Mouse (Mus musculus) right cerebral cortex, postnatal 4 days (tissue): ENCODE measurements at regions not wholly inside any gene's neighbourhood (a gene's known extent, or its start where the extent isn't known, plus 50 kb on each side); places are given as distances from the start of the nearest gene placed in this dataset.

Experiments used
- DNase-seq: peaks from one replicate; pipeline ENCODE4 v3.0.0-alpha.2; 2022

GRCm38 (mm10) chr8:11091675-11092345 lies 83.6 kb upstream of the Irs2 start:
- no peak for DNase-seq

DNA sequence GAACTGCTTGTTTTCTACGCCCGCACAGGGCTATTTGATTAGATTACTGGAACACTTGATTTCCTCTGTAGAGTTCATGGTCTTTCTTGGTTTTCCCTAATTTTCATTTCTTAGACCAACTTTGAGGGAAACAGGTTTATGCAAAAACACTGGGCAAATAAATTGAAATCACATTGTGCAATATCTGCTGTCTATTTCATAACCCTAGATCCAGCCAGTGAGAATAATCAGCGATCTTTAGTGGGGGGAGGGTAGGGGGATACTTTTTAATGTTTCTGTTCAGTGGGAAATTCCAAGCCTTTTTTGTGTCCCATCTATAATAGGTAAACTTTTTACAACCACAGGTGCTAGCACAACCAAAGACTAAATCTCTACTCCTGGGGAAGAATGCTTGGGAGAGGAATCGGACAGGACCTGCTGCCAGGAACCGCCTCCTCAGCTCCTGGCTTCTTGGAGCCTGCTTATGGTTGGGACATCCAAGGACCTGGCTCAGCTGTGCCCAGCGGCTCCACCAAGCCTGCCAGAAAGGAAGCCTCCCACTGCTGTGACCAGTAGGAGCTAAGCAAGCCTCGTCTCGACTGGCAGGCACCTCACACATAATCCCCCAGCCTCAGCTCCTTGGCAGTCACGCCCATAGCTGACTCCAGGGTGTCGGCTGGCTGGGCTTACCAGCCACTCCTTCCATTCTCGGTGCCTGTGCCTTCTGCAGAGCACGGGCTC lies 80.8 kb upstream of the Irs2 start:
- no peak for DNase-seq

DNA sequence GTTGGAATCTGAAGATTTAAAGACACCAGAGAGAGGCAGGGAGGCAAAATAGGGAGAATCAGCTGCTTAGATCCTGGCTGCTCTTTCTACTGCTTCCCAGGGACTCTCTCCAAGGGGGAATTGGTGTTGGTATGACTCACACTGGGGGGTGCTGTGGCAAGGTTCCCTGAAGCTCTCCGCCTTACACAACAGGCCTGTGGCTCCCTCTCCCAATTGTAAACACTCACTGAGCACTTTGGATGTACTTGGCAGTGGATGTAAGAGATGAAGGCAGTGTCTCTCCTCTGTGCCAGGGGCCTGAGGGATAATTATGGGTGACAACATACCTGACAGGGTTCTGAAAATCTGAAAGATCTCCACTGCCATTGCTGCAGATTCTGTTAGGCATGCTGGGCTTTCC lies 77.0 kb upstream of the Irs2 start:
- no peak for DNase-seq

DNA sequence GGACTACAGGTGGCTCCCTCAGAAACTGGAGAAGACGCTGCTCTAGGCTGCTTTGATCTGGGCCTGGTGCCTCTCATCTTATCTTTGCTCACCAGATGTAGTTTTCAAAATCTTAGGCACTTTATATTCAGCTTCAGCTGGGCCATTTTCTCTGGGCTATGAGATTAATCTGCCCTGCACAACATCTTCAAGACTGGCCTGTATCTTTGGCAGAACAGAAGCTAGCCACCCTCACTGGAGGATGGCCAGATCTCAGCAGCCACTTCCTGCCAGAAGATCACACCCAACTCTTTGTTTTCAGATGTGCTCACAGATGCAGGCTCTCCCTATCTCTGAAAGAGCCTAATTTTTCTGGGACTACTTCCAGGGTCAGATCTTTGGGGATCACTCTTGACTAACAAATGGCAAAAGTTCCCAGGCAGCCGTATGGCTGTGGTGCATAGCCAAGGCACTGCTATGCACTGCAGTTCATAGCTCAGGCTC lies 75.8 kb upstream of the Irs2 start:
- no peak for DNase-seq

- no peak for DNase-seq
These were observed 72.6 kb upstream of the Irs2 start for GRCm38 (mm10) chr8:11080813-11081212.

- no peak for DNase-seq
These were observed 71.5 kb upstream of the Irs2 start for GRCm38 (mm10) chr8:11079805-11080204.

GRCm38 (mm10) chr8:11077138-11077537 lies 68.9 kb upstream of the Irs2 start:
- peak; percentile 52 for DNase-seq

DNA sequence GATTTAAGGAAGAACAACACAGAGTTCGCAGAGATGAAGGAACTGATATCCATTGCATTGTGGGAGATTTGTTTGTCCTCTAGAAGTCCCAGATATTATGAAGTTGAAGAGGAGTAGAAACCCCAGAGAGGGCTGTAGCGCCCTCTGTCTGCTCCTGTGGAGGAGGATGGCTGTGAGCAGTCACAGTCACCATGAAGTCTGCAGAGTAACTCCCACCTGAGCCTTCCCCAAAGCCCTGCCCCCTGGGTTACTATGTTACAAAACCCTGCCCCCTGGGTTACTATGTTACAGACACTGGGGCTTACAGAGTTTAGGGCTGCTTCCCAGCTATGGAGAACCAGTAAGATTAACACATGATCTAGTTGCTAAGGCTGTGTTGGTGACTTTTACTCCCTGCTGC lies 62.9 kb upstream of the Irs2 start:
- no peak for DNase-seq

GRCm38 (mm10) chr8:11067450-11067849 lies 59.2 kb upstream of the Irs2 start:
- no peak for DNase-seq

DNA sequence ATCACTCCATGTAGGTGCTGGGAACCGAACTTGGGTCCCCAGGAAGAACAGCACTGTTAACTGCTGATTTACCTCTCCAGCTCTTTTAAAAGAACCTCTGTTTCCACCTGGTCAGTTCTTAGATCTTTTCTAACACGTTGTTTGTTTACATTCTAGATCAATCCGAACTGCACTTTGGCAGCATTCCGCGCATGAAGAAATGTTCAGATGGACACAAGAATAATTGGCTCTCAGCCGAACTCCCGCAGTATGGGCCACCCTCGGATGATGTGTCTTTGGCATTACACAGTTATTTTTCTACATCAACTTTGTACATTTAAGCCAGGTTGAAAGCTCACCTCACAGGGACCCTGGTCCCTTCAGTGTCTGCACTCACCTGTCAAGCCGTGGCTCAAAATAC lies 57.7 kb upstream of the Irs2 start:
- DNase-seq = no peak

DNA sequence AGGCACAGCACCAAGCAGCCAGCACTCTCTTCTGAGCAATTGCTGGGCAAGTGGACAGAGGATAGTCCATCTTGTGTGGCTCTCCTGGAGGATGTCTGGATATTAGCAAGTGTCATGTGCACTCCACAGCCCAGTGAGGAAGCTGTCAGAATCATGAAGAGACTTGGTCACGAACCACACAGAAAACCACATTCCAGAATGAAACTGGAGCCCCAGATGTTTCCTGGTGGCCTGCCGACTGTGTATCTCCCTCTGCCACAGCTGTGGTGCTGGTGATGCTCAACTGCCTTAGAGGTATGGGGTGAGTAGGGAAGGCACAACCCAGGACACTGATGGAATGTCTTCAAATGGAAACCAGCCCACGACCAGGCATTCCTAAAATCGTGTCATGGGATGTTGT lies 57.0 kb upstream of the Irs2 start:
- DNase-seq = no peak

DNA sequence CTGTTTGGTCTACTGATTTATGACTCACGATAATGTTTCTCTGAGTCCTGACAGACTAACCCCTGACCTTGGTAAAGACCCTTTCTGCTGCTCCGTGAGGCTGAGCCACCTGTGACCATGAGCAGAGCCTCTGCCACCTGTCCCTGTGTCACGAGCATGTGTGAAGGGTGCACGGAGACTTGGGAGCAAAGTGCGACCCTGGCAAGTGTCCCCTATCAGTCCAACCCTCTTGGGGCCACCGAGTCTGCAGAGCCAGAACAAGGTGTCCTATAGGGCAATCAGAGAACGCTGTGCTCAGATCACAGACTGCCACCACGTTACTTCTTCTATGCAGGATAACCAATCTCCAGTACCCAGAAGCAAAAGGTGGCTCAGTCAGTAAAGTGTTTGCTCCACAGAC lies 54.8 kb upstream of the Irs2 start:
- no peak for DNase-seq

- DNase-seq = no peak
These were observed 54.2 kb upstream of the Irs2 start for GRCm38 (mm10) chr8:11062348-11062946.

GRCm38 (mm10) chr8:11061711-11062110 lies 53.5 kb upstream of the Irs2 start:
- DNase-seq = no peak

DNA sequence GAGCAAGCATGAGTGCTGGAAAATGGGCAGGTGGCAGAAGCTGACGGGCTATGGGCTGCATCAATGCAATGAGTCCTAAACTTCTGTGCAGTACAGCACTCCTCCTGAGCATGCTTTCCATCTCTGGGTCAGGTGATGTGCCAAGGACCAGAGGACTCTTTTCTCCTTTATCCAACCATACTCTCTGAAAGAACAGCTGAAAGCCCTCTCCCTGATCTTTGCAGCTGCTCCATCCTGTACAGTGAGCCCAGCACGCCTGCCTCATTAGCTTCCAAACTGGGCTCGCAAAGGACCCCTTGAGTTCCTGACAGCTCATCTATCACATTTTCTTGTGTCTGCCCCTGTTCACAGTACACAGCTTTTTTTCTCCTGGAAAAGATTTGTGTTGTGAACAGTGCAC lies 52.3 kb upstream of the Irs2 start:
- DNase-seq = no peak

DNA sequence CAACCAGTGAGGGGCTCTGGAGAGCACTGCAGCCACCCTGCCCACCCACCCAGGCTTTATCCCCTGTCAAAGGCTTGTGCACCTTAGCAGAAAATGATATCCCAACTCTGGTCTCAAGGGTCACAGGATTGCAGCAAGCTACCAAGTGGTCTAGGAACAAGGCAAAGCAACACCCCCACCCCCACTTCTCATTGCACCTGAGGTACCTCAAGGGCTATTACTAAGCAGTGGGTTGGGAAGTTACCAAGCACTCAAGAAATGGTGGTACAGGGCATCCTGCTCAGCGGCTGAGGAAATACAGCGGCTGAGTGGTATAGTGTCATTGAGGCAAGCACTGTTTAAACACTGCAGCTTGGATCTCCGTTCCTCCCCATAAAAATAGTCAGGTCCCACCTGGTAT lies 50.1 kb upstream of the Irs2 start:
- DNase-seq = no peak
